Mouse (Mus musculus): ENCODE measurements around the gene Kbtbd4.

The Kbtbd4 gene

DNA sequence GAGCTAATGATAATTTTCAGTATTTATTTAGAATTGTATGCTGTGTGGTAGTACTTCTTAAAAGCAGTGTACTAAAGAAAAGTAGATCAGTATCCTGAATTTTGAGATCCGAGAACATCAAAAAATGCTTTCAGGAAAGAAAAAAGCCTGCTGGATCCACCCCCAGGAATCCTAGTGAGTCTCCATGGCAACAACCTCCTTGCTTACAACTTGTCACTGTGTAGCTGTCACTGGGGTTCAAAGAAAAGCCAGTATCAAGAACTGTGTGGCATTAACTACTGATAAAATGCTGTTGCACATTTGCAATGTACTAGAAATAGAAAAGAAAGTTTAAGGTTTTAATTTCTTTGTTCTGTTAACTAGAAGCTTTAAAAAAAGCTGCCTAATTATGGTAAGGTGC, 51.5 kb downstream of the Kbtbd4 start:
- DNase-seq (ENCODE audit: low spot score in 2 of 2) = no peak

DNA sequence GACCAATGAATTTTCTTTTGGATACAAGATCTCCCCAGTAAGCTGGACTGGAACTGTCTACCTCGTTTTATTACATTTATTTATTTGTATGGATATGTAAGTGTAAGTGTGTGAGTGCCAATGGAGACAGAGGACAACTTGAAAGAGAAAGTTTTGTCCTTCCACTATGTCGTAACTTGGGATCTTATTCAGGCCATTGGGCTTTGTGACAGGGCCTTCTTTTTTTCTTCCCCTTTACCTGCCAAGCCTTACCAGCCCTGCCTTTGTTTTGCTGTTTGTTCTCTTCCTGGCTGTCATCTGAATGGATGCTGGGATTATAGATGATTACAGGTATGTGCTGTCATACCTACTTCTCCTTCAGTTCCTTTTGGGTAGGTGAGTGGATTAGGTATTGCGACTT, 54.3 kb downstream of the Kbtbd4 start:
- no peak for DNase-seq (ENCODE audit: low spot score in 2 of 2)

DNA sequence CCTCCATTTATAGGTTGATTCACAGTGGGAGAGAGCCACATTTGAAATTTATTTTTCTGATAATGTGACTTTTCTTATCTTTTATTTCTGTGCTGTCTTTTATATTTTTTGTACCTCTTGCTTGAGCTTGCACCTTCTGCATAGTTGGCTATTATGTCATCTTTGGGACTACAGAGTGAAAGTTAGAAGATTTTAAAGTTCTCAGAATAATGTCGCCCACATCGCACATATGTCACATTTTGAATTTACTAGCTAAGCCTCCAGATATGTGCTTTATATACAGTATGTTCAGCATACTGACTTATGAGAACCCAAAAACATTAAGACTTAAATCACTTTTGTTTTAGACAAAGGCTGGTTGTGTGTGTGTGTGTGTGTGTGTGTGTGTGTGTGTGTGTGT, 55.5 kb downstream of the Kbtbd4 start:
- no peak for DNase-seq (ENCODE audit: low spot score in 2 of 2)

Measured in cerebellum, postnatal 4 days (tissue).